Mouse (Mus musculus): ENCODE results near the gene Gm47955.
"Not testable (repeated sequence)": the region's sequence is repeated elsewhere in the genome, so short reads cannot be mapped to it uniquely, and the experiment has no call there.

Gene Gm47955

DNA sequence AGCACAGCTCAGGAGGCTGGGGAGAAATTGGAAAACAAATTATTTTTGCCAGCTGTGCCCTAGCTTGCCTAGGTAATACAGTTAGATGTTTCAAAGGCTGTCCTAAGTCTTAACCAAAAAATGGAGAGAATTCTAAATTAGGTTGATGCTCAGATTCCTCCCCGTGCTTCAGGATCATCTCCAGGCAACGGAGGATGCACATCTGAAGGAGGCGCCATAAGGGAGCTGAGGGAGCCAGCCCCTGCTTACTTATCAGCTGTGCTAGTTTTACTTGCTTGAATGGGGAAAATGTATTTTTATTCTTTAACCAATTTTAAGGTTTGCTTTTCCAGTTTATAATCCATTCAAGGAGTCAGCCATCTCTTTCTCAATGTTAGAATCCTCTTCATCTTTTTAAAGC is 33.9 kb downstream of the Gm47955 start:
- no peak for DNase-seq (ENCODE audit: low spot score)

GRCm38 (mm10) chr1:83000306-83000705 is 40.2 kb downstream of the Gm47955 start, which contains the start of gene Gm47959:
Gene Gm47959 (plus strand): TSS chr1:83000548.
- DNase-seq (ENCODE audit: low spot score), result not testable (repeated sequence)

- DNase-seq (ENCODE audit: low spot score), result no peak
Observed at GRCm38 (mm10) chr1:83006218-83007179, 46.4 kb downstream of the Gm47955 start.

DNA sequence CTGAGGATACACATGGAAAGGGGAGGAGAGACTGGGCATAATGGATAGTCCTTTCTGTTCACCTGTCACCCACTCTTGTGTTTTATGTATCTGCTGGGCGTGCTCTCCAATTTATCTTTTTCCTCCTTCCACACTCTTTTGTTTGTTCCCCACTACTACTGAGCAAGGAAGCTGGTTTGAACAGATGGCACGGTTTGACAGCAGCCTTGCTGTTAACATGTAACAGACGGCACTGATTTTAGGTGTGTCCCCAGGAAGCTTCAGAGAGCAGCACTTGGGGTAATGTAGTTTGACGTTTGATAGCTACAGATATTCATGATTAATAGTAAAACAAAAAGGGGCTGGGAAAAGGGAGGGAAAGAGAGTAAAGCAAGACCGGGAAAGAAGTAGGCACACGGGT is 47.4 kb downstream of the Gm47955 start:
- DNase-seq (ENCODE audit: low spot score), result no peak

Measured in retina, embryonic 14.5 days (tissue).